In genomic region chr15:99253175-99253479, GRCm38 (mm10) we compare ENCODE assay signal across 8 mouse cellular contexts. TPM values are rescaled to one million over a fixed set of nuclear protein-coding genes. Genes with fewer than 3 reads are reported as not detected.
DNase-seq lines count a peak whose midpoint lies in the region; ATAC-seq and TF ChIP-seq lines count a peak whose summit lies in the region.
"Not testable (repeated sequence)": the region's sequence is repeated elsewhere in the genome, so short reads cannot be mapped to it uniquely, and the experiment has no call there.

No protein-coding gene starts in this region.

- not testable (repeated sequence) for TF ChIP-seq CTCF in ES-Bruce4 (IDR thresholded peaks at IDR 0.05; ENCODE audit: low read depth, low read length)

- not testable (repeated sequence) for H3K4me1 ChIP-seq in ES-Bruce4 (ENCODE audit: control insufficient read depth, insufficient read depth, low read length); hindbrain, embryonic 14.5 days (replicated peaks; ENCODE audit: control insufficient read depth, insufficient read depth, low read length); neural tube, embryonic 12.5 days
- peaks cover 22% of the 10 kb centered on the region for H3K4me1 ChIP-seq in forebrain, embryonic 10.5 days
- peaks cover 36% of the 10 kb centered on the region for H3K4me1 ChIP-seq in heart, embryonic 11.5 days (ENCODE audit: control insufficient read depth, insufficient read depth, low read length)
- peaks cover 38% of the 10 kb centered on the region for H3K4me1 ChIP-seq in kidney, embryonic 16.5 days (ENCODE audit: insufficient read depth, low read length)
- H3K4me1 ChIP-seq in liver, embryonic 13.5 days (replicated peaks) = peaks cover 28% of the 10 kb centered on the region
- H3K4me1 ChIP-seq in midbrain, embryonic 10.5 days = peaks cover 28% of the 10 kb centered on the region

- H3K4me2 ChIP-seq in heart, embryonic 11.5 days = peak overlapping the region; percentile 93
- peak overlapping the region; percentile 92 for H3K4me2 ChIP-seq in hindbrain, embryonic 14.5 days (replicated peaks)
- peak overlapping the region; percentile 74 for H3K4me2 ChIP-seq in kidney, embryonic 16.5 days (replicated peaks; ENCODE audit: low read depth, low read length)
- H3K4me2 ChIP-seq in liver, embryonic 13.5 days = peak overlapping the region; percentile 92
- H3K4me2 ChIP-seq in neural tube, embryonic 12.5 days (replicated peaks) = peak overlapping the region; percentile 85; the same call in 1 of the 2 replicates

- H3K27me3 ChIP-seq in ES-Bruce4 (ENCODE audit: control insufficient read depth, insufficient read depth, low read length, poor library complexity, severe bottlenecking); forebrain, embryonic 10.5 days (ENCODE audit: poor library complexity, severe bottlenecking); heart, embryonic 11.5 days (ENCODE audit: control insufficient read depth, insufficient read depth, low read length); hindbrain, embryonic 14.5 days (ENCODE audit: control insufficient read depth, insufficient read depth, low read length); kidney, embryonic 16.5 days (ENCODE audit: insufficient read depth, low read length); liver, embryonic 13.5 days; midbrain, embryonic 10.5 days (ENCODE audit: low read depth, poor library complexity, severe bottlenecking); neural tube, embryonic 12.5 days (replicated peaks): not testable (repeated sequence)

- DNase-seq in forebrain, embryonic 10.5 days (ENCODE audit: extremely low spot score, low spot score); hindbrain, embryonic 14.5 days (ENCODE audit: low spot score); liver, embryonic 13.5 days; midbrain, embryonic 10.5 days (ENCODE audit: low spot score): not testable (repeated sequence)

- peak overlapping the region; percentile 32; the same call in 1 of the 2 replicates for H3K27ac ChIP-seq in ES-Bruce4 (ENCODE audit: insufficient read depth, low read length)
- H3K27ac ChIP-seq in forebrain, embryonic 10.5 days; hindbrain, embryonic 14.5 days; liver, embryonic 13.5 days; midbrain, embryonic 10.5 days (replicated peaks); neural tube, embryonic 12.5 days: not testable (repeated sequence)
- H3K27ac ChIP-seq in heart, embryonic 11.5 days (ENCODE audit: low read depth, low read length) = peak overlapping the region; percentile 99; the same call in 1 of the 2 replicates
- peak overlapping the region; percentile 100; the same call in 1 of the 2 replicates for H3K27ac ChIP-seq in kidney, embryonic 16.5 days (ENCODE audit: low read length)

- H3K36me3 ChIP-seq in ES-Bruce4 (ENCODE audit: control insufficient read depth, insufficient read depth, low read length, poor library complexity, severe bottlenecking); heart, embryonic 11.5 days (ENCODE audit: control insufficient read depth, insufficient read depth, low read length); kidney, embryonic 16.5 days (ENCODE audit: insufficient read depth, low read length): not testable (repeated sequence)
- H3K36me3 ChIP-seq in forebrain, embryonic 10.5 days (replicated peaks) = peaks cover 21% of the 10 kb centered on the region
- H3K36me3 ChIP-seq in hindbrain, embryonic 14.5 days (replicated peaks; ENCODE audit: control insufficient read depth, insufficient read depth) = peaks cover 17% of the 10 kb centered on the region
- peaks cover 15% of the 10 kb centered on the region; the same call in 1 of the 2 replicates for H3K36me3 ChIP-seq in liver, embryonic 13.5 days
- peaks cover 21% of the 10 kb centered on the region for H3K36me3 ChIP-seq in midbrain, embryonic 10.5 days
- peaks cover 21% of the 10 kb centered on the region for H3K36me3 ChIP-seq in neural tube, embryonic 12.5 days

- TF ChIP-seq EP300 in ES-Bruce4 (IDR thresholded peaks at IDR 0.05; ENCODE audit: insufficient read depth, low read depth, low read length) = not testable (repeated sequence)

- H3K9ac ChIP-seq in ES-Bruce4 (ENCODE audit: low read depth, poor library complexity, severe bottlenecking) = peak overlapping the region; percentile 68; the same call in 1 of the 2 replicates
- not testable (repeated sequence) for H3K9ac ChIP-seq in heart, embryonic 11.5 days (ENCODE audit: low read depth, low read length); hindbrain, embryonic 14.5 days; liver, embryonic 13.5 days; neural tube, embryonic 12.5 days
- H3K9ac ChIP-seq in kidney, embryonic 16.5 days (replicated peaks; ENCODE audit: low read length) = peak overlapping the region; percentile 89

- ATAC-seq in heart, embryonic 11.5 days (replicated peaks; ENCODE audit: insufficient number of reproducible peaks, low FRiP score, low TSS enrichment); hindbrain, embryonic 14.5 days (ENCODE audit: low FRiP score); kidney, embryonic 16.5 days (ENCODE audit: low FRiP score, low TSS enrichment); liver, embryonic 13.5 days (ENCODE audit: low read depth); neural tube, embryonic 12.5 days (ENCODE audit: low FRiP score, low read depth): not testable (repeated sequence)

- 52% methylated on average over 2 of the region's 2 CpGs for WGBS in forebrain, embryonic 10.5 days
- 42% methylated on average over 2 of the region's 2 CpGs for WGBS in heart, embryonic 11.5 days (ENCODE audit: insufficient replicate concordance)
- WGBS in hindbrain, embryonic 14.5 days = 40% methylated on average over 2 of the region's 2 CpGs
- 36% methylated on average over 2 of the region's 2 CpGs for WGBS in kidney, embryonic 16.5 days
- WGBS in liver, embryonic 13.5 days (ENCODE audit: insufficient replicate concordance) = 47% methylated on average over 2 of the region's 2 CpGs
- 44% methylated on average over 2 of the region's 2 CpGs for WGBS in midbrain, embryonic 10.5 days
- WGBS in neural tube, embryonic 12.5 days = 46% methylated on average over 2 of the region's 2 CpGs

- not testable (repeated sequence) for H3K9me3 ChIP-seq in ES-Bruce4 (replicated peaks; ENCODE audit: control insufficient read depth, insufficient read depth, low read length, poor library complexity, severe bottlenecking); forebrain, embryonic 10.5 days; heart, embryonic 11.5 days (replicated peaks; ENCODE audit: control insufficient read depth, low read length); hindbrain, embryonic 14.5 days (ENCODE audit: control insufficient read depth, low read length); kidney, embryonic 16.5 days (ENCODE audit: low read length); liver, embryonic 13.5 days (replicated peaks); midbrain, embryonic 10.5 days (replicated peaks); neural tube, embryonic 12.5 days

- H3K4me3 ChIP-seq in ES-Bruce4 (ENCODE audit: low read depth, low read length); heart, embryonic 11.5 days (ENCODE audit: low read depth, low read length); hindbrain, embryonic 14.5 days (replicated peaks; ENCODE audit: low read length); neural tube, embryonic 12.5 days: not testable (repeated sequence)
- H3K4me3 ChIP-seq in forebrain, embryonic 10.5 days = peak overlapping the region; percentile 76; the same call in 1 of the 2 replicates
- H3K4me3 ChIP-seq in kidney, embryonic 16.5 days (ENCODE audit: low read length) = peak overlapping the region; percentile 79; the same call in 1 of the 2 replicates
- peak overlapping the region; percentile 65; the same call in 1 of the 2 replicates for H3K4me3 ChIP-seq in liver, embryonic 13.5 days (replicated peaks)
- peak overlapping the region; percentile 75 for H3K4me3 ChIP-seq in midbrain, embryonic 10.5 days

- TF ChIP-seq POLR2A in ES-Bruce4 (IDR thresholded peaks at IDR 0.05; ENCODE audit: insufficient read depth, low read length) = not testable (repeated sequence)

RNA-seq across cellular contexts. Expression of gene Mcrs1, which starts 1.4 kb away (rescaled TPM):
- 76.2 and 84.9 TPM in 2 replicates for polyA plus RNA-seq in ES-Bruce4 (2011; ENCODE audit: insufficient read depth, insufficient read length, low read depth, missing spikeins)
- polyA plus RNA-seq in forebrain, embryonic 10.5 days (2016; fragmentation: Nextera tagmentation; extraction: Ambion mirVana) = 192 and 203 TPM in 2 replicates
- polyA plus RNA-seq in heart, embryonic 11.5 days (2014; fragmentation: Nextera tagmentation; extraction: Ambion mirVana) = 154 and 162 TPM in 2 replicates
- 200 and 205 TPM in 2 replicates for polyA plus RNA-seq in hindbrain, embryonic 14.5 days (2014; fragmentation: Nextera tagmentation; extraction: Ambion mirVana)
- polyA plus RNA-seq in kidney, embryonic 16.5 days (2015; fragmentation: Nextera tagmentation; extraction: Ambion mirVana) = 177 and 181 TPM in 2 replicates
- polyA plus RNA-seq in liver, embryonic 13.5 days (2015; fragmentation: Nextera tagmentation; extraction: Ambion mirVana) = 59.0 and 59.2 TPM in 2 replicates
- 202 and 215 TPM in 2 replicates for polyA plus RNA-seq in midbrain, embryonic 10.5 days (2016; fragmentation: Nextera tagmentation; extraction: Ambion mirVana)
- polyA plus RNA-seq in neural tube, embryonic 12.5 days (2016; fragmentation: Nextera tagmentation; extraction: Ambion mirVana) = 187 and 191 TPM in 2 replicates

RNA-seq across cellular contexts. Expression of gene Kcnh3, which starts 28.5 kb away (rescaled TPM):
- 0.99 and 1.3 TPM in 2 replicates for polyA plus RNA-seq in ES-Bruce4 (2011; ENCODE audit: insufficient read depth, insufficient read length, low read depth, missing spikeins)
- 0.17 TPM in 1 of 2 replicates, not detected in the other for polyA plus RNA-seq in forebrain, embryonic 10.5 days (2016; fragmentation: Nextera tagmentation; extraction: Ambion mirVana)
- polyA plus RNA-seq in heart, embryonic 11.5 days (2014; fragmentation: Nextera tagmentation; extraction: Ambion mirVana) = 0.14 TPM in 1 of 2 replicates, not detected in the other
- polyA plus RNA-seq in hindbrain, embryonic 14.5 days (2014; fragmentation: Nextera tagmentation; extraction: Ambion mirVana) = 0.81 and 0.96 TPM in 2 replicates
- polyA plus RNA-seq in kidney, embryonic 16.5 days (2015; fragmentation: Nextera tagmentation; extraction: Ambion mirVana) = 0.56 and 0.77 TPM in 2 replicates
- 0.05 and 0.06 TPM in 2 replicates for polyA plus RNA-seq in liver, embryonic 13.5 days (2015; fragmentation: Nextera tagmentation; extraction: Ambion mirVana)
- polyA plus RNA-seq in midbrain, embryonic 10.5 days (2016; fragmentation: Nextera tagmentation; extraction: Ambion mirVana) = 0.07 TPM in 1 of 2 replicates, not detected in the other
- 0.51 and 0.57 TPM in 2 replicates for polyA plus RNA-seq in neural tube, embryonic 12.5 days (2016; fragmentation: Nextera tagmentation; extraction: Ambion mirVana)

RNA-seq across cellular contexts. Expression of gene Prpf40b, which starts 41.8 kb away (rescaled TPM):
- 42.8 and 51.2 TPM in 2 replicates for polyA plus RNA-seq in ES-Bruce4 (2011; ENCODE audit: insufficient read depth, insufficient read length, low read depth, missing spikeins)
- polyA plus RNA-seq in forebrain, embryonic 10.5 days (2016; fragmentation: Nextera tagmentation; extraction: Ambion mirVana) = 60.7 and 62.2 TPM in 2 replicates
- polyA plus RNA-seq in heart, embryonic 11.5 days (2014; fragmentation: Nextera tagmentation; extraction: Ambion mirVana) = 34.6 and 37.4 TPM in 2 replicates
- polyA plus RNA-seq in hindbrain, embryonic 14.5 days (2014; fragmentation: Nextera tagmentation; extraction: Ambion mirVana) = 84.7 and 89.6 TPM in 2 replicates
- polyA plus RNA-seq in kidney, embryonic 16.5 days (2015; fragmentation: Nextera tagmentation; extraction: Ambion mirVana) = 62.2 and 67.5 TPM in 2 replicates
- 8.2 and 8.9 TPM in 2 replicates for polyA plus RNA-seq in liver, embryonic 13.5 days (2015; fragmentation: Nextera tagmentation; extraction: Ambion mirVana)
- polyA plus RNA-seq in midbrain, embryonic 10.5 days (2016; fragmentation: Nextera tagmentation; extraction: Ambion mirVana) = 61.2 and 70.7 TPM in 2 replicates
- polyA plus RNA-seq in neural tube, embryonic 12.5 days (2016; fragmentation: Nextera tagmentation; extraction: Ambion mirVana) = 77.0 and 80.6 TPM in 2 replicates

RNA-seq across cellular contexts. Expression of gene Fam186b, which starts 42.6 kb away (rescaled TPM):
- not detected in 2 replicates for polyA plus RNA-seq in ES-Bruce4 (2011; ENCODE audit: insufficient read depth, insufficient read length, low read depth, missing spikeins)
- polyA plus RNA-seq in forebrain, embryonic 10.5 days (2016; fragmentation: Nextera tagmentation; extraction: Ambion mirVana) = 0.11 and 0.17 TPM in 2 replicates
- polyA plus RNA-seq in heart, embryonic 11.5 days (2014; fragmentation: Nextera tagmentation; extraction: Ambion mirVana) = 0.17 and 0.66 TPM in 2 replicates
- 0.39 and 0.81 TPM in 2 replicates for polyA plus RNA-seq in hindbrain, embryonic 14.5 days (2014; fragmentation: Nextera tagmentation; extraction: Ambion mirVana)
- 0.21 and 0.30 TPM in 2 replicates for polyA plus RNA-seq in kidney, embryonic 16.5 days (2015; fragmentation: Nextera tagmentation; extraction: Ambion mirVana)
- polyA plus RNA-seq in liver, embryonic 13.5 days (2015; fragmentation: Nextera tagmentation; extraction: Ambion mirVana) = 0.06 TPM in 1 of 2 replicates, not detected in the other
- polyA plus RNA-seq in midbrain, embryonic 10.5 days (2016; fragmentation: Nextera tagmentation; extraction: Ambion mirVana) = 0.11 and 0.19 TPM in 2 replicates
- 0.51 and 0.56 TPM in 2 replicates for polyA plus RNA-seq in neural tube, embryonic 12.5 days (2016; fragmentation: Nextera tagmentation; extraction: Ambion mirVana)
